Mouse (Mus musculus) heart, postnatal 36 days (tissue): ENCODE measurements around the gene Ccdc78. TPM values are rescaled to one million over a fixed set of nuclear protein-coding genes. Genes with fewer than 3 reads are reported as not detected.
"Not testable (repeated sequence)": the region's sequence is repeated elsewhere in the genome, so short reads cannot be mapped to it uniquely, and the experiment has no call there.

Source experiments
- DNase-seq, 2 experiments: peaks; one replicate each; pipeline ENCODE4 v3.0.0; 2021 to 2022
- intact Hi-C: fragments of 180-260 bp; cut with DNase I; formaldehyde crosslinking; loops from one replicate; pipeline ENCODE4 v1.15.1; 2025
- total RNA-seq, 2 experiments: library from RNA; stranded (reverse); gene quantifications; 2 replicates each; pipeline ENCODE4 v1.2.3; 2021

The Ccdc78 gene
- total RNA-seq, 2 experiments from 2014 or later: not detected

DNA sequence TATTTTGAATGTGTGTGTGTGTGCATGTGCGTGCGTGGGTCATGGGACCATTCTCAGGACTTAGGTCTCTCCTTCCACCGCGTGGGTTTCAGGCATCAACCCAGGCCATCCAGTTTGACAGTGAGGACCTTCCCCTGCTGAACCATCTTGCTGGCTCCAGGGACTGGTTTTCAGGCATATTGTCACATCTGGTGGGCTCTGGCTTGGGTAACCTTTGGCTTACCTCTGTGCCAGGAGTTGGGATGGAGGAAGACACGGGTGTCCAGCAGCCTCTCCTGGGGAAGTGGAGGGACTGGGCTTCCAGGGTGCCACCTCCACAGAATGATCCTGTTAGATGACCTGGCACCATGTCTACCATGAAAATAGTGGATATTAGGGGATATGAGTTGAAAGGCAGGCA lies 8.4 kb upstream of the Ccdc78 start:
- no peak for DNase-seq
- intact Hi-C loops: no loop called here

DNA sequence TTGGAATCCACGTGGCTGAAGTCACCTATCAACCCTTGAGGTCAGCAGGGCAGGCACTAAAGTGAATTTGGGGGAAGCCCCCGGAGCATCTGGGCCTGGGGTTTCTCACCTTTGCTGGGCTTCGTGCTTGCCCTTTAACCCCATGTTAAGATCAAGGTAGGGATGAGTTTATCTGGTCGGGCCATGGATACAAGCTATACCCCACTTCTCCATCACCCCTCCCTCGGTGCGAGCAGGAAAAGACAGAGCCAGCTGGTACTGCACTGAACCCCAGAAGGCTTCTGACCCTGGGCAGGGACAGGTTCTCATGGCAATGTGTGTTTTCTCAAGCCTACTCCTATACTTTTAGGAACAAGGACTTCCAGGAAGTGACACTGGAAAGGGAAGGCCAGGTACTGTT lies 5.0 kb upstream of the Ccdc78 start:
- intact Hi-C loops: no loop called here
- no peak for DNase-seq

DNA sequence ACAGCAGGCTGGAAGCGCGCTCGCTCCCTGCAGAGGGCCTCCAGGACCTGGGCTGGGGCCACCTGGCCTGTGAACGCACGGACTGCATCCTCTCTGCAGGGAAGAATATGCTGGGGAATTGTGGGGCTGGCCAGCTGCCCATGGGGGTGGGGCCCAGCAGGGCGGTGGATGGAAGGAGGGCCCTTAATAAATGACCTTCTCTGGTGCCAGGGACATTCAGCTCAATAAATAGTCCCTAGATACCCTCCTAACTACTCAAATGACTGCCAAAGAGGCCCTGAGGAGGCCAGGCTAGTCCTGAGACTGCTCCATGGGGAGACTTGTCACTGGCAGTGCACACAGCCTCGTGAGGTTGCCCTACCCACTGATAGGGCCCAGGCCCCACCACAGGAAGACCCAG lies 3.3 kb upstream of the Ccdc78 start:
- DNase-seq: peak in 1 of 2 experiments; percentile 41

DNA sequence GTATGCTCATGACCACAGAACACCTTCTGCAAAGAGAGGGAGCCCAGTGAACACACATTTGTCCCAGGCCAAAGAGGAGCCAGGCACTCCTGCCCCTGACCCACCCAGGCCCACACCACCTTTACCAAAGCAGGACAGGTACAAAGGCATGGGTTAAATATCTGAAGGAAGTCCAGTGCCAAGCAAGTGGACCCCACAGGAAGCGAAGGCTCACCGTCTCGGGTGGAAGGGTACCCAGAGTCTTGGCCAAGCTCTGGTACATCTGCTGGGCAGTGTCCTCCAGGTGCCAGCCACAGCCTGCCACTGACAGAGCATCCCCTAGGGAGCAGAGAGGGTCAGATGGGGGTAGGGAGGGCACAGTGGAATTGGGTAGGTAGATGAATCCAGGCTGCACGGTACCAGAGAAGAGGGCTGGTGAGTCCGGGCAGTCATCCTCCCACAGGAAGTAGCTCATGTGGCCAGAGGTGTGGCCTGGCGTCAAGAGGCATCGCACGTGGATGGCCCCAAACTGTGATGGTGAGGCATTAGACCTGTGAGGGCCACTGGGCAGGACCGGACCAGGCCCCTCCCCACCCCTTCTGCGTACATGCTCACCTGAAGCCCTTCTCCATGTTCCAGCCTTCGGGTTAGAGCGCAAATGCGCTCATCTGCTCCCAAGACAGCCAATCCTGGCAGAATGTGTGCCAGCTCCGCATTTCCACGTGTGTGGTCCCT lies 2.4 kb upstream of the Ccdc78 start:
- intact Hi-C loops: no loop called here
- DNase-seq: no peak

More for the DNA sequence above, 3.3 kb upstream of the Ccdc78 start:
- intact Hi-C loops: no loop called here

DNA sequence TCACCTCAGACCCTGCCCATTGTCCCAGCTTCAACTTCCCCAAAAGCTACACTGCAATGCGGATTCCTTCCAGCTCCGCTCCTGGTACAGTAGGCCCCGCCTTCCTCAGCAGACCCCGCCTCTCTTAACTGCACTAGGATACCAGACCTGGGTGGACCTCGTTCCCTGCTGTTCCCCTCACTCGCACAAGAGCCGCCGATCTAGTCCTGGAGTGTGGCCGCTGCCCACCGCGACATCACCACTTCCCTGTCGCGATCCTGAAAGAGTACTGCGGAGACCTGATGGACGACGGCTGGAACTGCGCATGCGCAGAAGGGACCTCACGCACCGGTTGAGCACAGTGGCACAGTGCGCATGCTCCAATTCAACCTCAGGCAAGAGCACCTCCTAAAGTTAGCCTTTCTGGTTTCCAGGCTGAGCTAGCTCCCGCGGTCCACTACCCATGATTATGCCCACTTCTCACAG lies 1.1 kb upstream of the Ccdc78 start, which contains the start of gene Haghl:
Haghl (minus strand) TSS at position 393 of the 465 bp plus-strand sequence.
- intact Hi-C loops: no loop called here

DNA sequence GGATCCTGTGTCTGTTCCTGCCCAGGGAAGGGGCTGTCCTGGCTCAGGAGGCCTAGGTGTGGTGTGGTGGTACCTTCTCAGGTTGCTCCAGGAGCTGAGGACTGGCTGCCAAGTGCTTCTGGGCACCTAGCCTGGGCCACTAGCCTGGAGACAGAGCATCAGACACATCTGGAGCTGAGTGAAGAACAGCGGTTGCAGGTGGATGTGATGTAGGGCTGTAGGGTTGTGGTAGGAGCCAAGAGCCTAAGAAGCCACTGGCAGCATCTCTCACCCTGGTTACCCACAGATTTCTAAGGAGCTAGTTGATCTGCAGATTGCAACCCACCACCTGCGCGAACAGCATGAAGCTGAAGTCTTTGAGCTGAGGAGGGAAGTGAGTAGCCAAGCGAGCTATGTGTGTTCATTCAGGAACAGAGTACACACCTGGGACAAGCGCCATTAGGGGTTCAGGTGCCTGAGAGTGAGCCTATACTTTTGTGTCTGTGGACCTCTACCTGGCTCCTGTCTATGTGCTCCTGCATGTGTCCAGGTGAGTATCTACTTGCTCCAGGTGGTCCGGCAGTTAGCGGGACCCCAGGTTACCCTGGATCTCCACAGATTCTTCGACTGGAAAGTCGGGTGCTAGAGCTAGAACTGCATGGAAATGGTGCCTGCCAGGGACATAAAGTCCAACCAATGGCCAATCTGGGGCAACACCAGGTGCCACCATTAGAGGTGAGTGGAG lies 563 bp downstream of the Ccdc78 start:
- no peak for DNase-seq
- intact Hi-C loops: no loop called here

More for the DNA sequence above, 1.1 kb upstream of the Ccdc78 start, which contains the start of gene Haghl:
- DNase-seq: peak; percentile 93 to 98

DNA sequence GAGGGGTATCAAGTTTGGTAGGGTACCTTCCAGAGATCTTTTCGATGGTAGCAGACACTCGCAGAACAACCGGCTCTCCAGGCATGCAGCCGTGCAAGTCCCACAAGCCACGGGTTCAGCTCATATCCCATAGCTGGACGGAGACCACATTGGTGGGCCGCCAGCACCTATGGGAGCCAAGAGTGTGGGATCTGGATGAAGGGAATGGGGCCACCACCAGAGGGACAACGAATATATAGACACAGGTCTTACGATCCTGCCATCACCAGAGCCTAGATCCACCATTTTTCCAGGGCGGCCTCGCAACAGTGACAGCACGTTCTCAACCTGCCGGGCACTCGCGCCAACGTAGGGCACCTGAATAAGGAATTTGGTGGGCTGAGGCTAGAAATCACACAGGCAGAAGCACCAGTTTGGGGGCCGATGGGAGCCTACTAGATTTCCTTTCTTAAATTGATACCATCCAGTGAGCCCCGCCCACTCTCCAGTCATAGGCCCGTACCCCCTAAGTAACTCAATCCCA lies 5.0 kb downstream of the Ccdc78 start:
- intact Hi-C loops: no loop called here
- DNase-seq: no peak

DNA sequence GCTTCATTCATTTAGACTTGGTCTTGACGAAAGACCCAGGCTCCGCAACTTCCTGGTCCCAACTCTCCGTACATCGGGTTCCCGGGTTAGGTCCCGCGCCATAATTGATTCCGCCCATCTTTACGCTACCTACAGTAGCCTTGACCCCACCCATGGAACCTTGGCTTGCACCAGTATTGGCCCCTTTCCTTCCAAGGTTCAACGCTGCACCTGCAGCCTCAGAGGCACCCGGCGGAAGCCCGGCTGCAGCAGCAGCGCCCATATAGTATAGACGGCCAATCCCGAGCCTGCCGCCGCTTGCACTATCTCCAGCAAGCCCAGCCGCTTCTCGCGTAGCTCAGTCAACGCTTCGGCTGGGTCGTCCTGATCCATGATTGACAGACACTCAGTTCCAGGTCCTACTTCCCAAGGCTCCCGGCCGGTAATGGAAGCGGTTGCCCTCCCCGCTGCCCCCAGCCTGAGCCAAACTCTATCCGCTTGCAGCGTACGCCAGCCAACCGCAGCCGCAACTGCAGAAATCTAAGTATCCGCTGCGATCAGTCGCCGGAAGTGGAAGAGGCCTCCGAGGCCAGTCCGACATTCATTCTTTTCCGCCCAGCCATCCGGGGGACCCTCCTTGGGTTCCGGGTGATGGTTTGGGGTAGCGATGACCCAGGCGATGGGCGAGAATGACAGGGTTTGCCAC lies 5.6 kb downstream of the Ccdc78 start:
- DNase-seq: peak; percentile 86 to 90
- intact Hi-C loops: loop anchor here (2.0 kb wide), 1 partner anchor 17 kb away; no protein-coding TSS in a partner anchor

DNA sequence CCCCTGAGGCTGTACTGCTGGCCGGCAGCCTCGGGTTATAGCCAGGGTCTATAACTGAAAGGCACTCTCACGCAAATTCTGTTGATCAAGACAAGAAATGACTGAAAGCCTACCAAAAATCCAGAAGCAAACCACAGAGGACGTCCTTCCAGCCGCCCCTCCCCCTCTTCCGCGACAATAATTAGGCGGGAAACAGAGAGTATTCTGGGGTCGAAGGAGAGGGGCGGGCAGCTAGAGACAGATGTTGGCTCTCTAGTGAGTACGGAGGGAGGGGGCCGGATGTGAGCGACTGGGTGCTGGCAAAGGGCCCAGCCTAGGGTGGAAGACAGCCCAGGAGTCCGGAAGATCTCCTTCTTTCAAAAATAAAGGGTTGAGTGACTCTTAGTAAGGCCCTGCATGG lies 6.2 kb downstream of the Ccdc78 start, which contains the start of gene Fam173a:
Fam173a (minus strand) TSS at position 287 of the 400 bp plus-strand sequence.
- intact Hi-C loops: loop anchor here (2.0 kb wide), 1 partner anchor 18 kb away; no protein-coding TSS in a partner anchor
- DNase-seq: peak; percentile 79 to 81

DNA sequence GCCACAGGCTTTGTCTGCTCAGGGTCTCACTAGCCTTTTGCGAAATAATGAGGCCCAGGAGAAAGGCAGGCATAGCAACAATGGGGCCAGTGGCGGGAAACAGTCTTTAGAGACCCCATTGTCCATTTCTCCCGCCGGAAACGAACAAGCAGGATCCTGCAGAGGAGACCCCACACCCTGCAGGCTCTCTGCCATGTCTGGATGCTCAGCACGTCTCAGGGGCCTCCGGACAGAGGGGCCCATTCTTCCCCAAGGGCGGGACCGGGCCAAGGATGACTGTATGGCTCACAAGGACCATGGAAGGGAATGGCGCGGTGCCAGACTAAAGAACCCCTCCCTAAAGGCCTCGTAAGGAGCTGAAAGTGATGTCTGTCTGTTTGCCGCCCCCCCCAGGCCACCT lies 7.8 kb downstream of the Ccdc78 start:
- intact Hi-C loops: no loop called here
- DNase-seq: no peak

DNA sequence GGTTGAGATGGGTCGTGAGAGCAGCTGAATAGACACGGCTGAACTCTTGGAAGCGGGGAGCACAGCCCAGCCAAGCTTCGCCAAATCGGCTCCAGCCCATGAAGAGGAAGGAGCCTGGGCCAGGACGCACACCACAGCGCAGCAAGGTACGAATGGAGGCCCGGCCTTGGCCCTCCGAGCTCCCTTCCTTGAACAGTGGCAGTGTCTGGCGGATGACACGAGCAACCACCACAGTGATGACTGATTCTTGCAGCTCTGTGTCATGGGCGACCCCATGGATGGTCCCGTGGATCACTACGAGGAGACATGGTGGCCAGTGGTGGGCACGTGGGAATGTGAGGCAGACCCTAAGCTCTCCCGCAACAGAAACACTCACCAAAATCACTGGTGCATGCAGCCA lies 8.6 kb downstream of the Ccdc78 start:
- intact Hi-C loops: no loop called here
- DNase-seq: no peak

DNA sequence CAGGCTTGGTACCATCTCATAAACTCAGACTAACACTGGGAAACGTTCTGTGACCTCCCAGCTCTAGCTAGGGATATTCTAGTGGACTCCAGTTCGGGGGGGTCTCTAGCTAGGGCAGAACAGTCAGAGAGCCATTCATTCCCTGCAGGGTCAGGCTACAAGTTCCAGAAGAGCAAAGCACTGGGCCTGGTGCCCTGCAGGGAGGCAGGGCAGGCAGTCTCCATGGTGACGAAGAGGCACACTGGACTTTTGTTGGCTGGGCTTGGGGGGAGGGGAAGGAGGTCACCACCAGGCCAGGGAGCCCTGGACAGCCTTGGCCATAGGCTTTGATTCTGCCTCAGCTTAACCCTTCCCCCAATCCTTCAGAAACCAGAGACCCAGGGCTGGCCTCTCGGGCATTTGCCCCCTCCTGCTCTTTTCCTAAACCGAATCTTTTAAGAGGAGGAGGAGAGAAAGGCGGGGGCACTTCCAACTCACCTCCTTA lies 9.3 kb downstream of the Ccdc78 start, which contains the start of gene AC134908.4:
AC134908.4 (minus strand) TSS at position 51 of the 484 bp plus-strand sequence.
- intact Hi-C loops: loop anchor here (1.0 kb wide), 1 partner anchor 22 kb away; the partner anchor contains the start of gene Narfl
- DNase-seq: no peak

DNA sequence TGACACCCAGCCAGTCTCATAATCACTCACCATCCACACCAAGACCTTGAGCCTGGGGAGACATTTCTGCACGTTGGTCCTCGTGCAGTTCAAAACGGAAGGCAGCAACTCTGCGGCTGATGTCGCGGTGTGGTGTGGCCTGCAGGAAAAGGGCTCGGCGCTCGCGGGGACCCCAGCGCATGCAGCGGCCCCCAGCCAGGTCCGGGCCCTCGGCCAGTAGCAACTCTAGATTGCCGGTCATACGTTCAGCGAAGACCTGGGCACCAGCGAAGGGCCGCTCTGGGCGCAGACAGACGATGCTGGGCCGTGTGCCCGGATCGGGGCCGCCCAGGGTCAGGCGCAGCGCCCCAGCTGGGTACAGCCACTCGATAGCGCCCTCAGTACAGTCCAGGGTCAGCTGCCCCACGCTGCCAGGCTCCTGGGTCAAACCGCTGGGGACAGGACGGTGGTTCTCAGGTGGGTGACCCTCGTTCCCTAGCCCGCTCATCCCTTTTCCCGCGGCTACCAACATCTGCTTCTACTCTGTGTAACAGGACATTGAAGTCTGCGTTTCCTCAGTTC lies 9.9 kb downstream of the Ccdc78 start:
- intact Hi-C loops: loop anchor here (1.0 kb wide), 1 partner anchor 23 kb away; the partner anchor contains the start of gene Narfl

DNA sequence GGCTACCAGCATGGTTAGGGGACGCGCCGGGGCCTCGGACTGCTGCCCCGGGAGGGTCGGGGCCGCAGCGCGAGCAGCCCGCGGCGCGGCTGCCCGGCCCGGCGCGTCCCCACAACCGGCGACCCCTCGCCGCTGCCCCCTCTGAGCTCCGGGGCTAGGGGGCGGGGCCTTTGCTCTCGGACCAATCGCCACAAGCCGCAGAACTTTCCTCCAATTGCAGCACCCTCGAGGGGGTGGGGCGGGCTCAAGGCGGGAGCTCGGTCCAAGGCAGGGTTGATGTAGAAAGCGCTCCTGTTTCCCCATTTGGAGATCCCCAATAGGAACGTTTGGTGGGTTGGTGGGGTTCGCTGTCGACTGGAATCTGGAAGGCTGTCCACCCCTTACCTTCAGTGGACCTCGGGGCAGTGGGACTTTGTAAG lies 10.6 kb downstream of the Ccdc78 start, which contains the start of gene Metrn:
Metrn (minus strand) TSS at position 186 of the 419 bp plus-strand sequence.
- DNase-seq: peak; percentile 85
- intact Hi-C loops: loop anchor here (1.0 kb wide), 1 partner anchor 24 kb away; the partner anchor contains the start of gene Narfl

More for the DNA sequence above, 9.9 kb downstream of the Ccdc78 start:
- DNase-seq: peak; percentile 46 to 53

DNA sequence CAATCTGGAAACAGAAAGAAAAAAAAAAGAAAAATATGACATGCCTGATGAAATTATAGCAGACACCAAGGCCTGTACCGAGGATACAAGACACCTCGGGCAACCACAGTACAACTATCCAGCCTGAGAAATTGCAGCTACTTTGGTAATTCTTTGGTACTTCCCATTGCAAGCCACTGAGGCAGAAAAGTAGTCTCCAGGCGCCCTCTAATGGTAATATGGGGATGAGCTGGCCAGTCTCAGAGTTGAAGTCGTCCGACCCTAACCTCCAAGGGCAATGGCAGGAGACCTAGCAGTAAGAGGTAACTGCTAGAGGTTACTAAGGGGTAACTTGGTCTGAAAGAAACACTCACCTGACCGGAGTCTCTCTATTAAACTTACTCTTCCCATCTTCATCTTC lies 14.6 kb downstream of the Ccdc78 start:
- peak; percentile 68 to 69 for DNase-seq
- intact Hi-C loops: loop anchor here (1.0 to 5.0 kb wide), 3 partner anchors 28 to 324 kb away; partner anchors contain the start of gene Narfl

DNA sequence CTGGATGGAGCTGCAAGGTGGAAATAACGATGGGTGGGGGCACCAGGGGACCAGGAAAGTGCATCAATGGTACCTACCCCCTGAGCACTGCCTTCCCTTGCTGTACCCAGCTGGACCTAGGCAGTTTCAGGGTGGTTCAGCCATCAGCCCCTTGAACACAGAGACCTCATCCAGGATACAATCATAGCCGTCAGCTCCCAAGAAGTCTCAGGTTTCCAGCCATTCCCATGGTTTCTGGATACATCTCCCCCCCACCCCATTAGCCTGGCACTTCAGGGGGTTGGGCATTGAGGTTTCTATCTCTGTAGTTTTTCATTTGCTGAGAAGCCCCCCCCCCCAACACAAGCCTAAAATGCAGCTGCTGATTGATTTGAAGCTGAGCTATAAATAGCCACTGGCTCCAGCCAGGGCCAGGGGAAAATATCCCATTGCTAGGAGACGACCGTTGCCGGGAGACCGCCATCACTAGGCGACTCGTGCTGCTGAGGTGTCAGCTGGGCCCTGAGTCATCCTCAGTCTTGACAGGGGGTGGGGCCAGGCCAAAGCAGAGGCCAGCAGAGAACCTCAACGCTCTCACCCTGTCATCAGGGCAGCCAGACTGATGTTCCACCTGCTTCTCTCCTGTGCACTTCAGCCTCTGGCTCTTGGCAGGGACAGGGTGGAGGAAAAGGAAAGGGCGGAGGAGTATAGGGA lies 16.6 kb downstream of the Ccdc78 start:
- peak; percentile 39 to 50 for DNase-seq

DNA sequence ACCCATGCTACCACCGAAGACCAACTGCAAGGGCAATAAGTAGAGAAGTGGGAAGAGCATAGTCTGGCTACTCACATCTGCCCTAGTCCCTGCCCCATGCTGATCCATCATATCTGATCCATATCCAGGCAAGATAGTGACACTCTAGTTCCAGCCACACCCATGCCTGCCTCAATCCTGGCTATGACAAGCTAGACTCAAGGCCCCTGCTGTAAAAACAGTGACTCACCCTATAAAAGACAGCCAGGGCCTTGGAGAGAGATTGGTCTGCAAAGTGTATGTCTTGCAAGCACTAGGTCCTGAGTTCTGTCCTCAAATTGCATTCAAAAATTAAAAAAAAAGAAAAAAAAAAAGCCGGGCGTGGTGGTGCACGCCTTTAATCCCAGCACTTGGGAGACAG lies 20.1 kb downstream of the Ccdc78 start:
- intact Hi-C loops: no loop called here
- DNase-seq: no peak

More for the DNA sequence above, 16.6 kb downstream of the Ccdc78 start:
- intact Hi-C loops: loop anchor here (5.0 kb wide), 1 partner anchor 326 kb away; no protein-coding TSS in a partner anchor

DNA sequence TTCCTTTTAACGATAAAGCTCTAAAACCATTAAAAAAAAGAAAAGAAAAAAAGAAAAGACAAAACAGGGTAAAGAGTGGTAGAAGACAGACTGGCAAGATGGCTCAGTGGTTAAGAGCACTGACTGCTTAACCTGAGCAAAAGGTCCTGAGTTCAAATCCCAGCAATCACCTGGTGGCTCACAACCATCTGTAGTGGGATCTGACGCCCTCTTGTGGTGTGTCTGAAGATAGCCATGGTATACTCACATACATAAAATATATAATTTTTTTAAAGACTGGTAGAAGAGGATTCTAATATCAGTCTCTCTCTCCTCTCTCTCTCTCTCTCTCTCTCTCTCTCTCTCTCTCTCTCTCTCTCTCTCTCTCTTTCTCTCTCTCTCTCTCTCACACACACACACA lies 21.1 kb downstream of the Ccdc78 start:
- DNase-seq, intact Hi-C loops: not testable (repeated sequence)

DNA sequence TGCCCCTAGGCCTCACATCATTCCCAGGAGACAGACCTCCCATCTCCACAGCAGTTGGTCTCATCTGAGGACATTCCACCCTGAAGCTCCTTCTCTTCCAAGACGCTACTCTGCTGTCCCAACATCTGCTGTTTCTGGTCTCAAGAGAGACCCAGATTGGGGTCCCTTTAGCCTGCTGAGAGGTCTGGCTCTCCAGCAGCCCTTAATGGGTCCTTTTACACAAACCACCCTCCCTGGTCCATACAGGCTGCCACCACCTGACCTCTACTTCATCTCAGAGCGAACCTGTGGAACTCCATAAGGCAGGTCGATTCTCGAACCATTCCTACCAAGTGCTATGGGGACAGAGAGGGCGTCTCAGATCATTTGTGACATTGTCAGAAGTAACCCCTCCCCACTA lies 21.6 kb downstream of the Ccdc78 start:
- DNase-seq: no peak
- intact Hi-C loops: no loop called here
